Mouse (Mus musculus): ENCODE results near the gene Gm42421. TPM values are rescaled to one million over a fixed set of nuclear protein-coding genes. Genes with fewer than 3 reads are reported as not detected.
A peak's percentile ranks its signal among the peaks of the same experiment; 100 is the strongest.

The Gm42421 gene
- polyA plus RNA-seq (2015; fragmentation: Nextera tagmentation; extraction: Ambion mirVana): 0.41 TPM in 1 of 2 replicates, not detected in the other

- Histone ChIP-seq H3K9ac (no peak within 1 kb of the TSS), H3K4me1 (replicated peaks) (peaks cover 28% of the 10 kb centered on the region), H3K36me3 (peaks cover 90% of the 10 kb centered on the region), H3K4me3 (replicated peaks) (no peak within 1 kb of the TSS), H3K9me3 (replicated peaks) (no peaks in the 10 kb centered on the region), H3K27ac (no peak within 1 kb of the TSS), H3K27me3 (no peaks in the 10 kb centered on the region), H3K4me2 (no peak within 1 kb of the TSS)
- DNase-seq (no peak), ATAC-seq (ENCODE audit: low read depth) (no peak)
- 90% methylated on average over 8 of the region's 8 CpGs for WGBS (ENCODE audit: insufficient replicate concordance)
Observed at GRCm38 (mm10) chr5:143927875-143928274, at the start of gene Gm42421. TSS of gene Gm42421 (plus strand) at chr5:143928175.

- Histone ChIP-seq H3K4me1 (replicated peaks) (no peaks in the 10 kb centered on the region), H3K4me2 (no peak overlapping the region), H3K9me3 (replicated peaks) (no peaks in the 10 kb centered on the region; the same call in 1 of the 2 replicates), H3K27me3 (no peaks in the 10 kb centered on the region), H3K36me3 (peaks cover 100% of the 10 kb centered on the region), H3K9ac (no peak overlapping the region), H3K4me3 (replicated peaks) (no peak overlapping the region), H3K27ac (no peak overlapping the region)
- ATAC-seq (ENCODE audit: low read depth) (no peak), DNase-seq (no peak)
- WGBS (ENCODE audit: insufficient replicate concordance): 95% methylated on average over 3 of the region's 3 CpGs
Observed at GRCm38 (mm10) chr5:143885274-143885673, 42.7 kb upstream of the Gm42421 start.

GRCm38 (mm10) chr5:143890741-143891140 is 37.2 kb upstream of the Gm42421 start:
- Histone ChIP-seq H3K4me2 (no peak overlapping the region), H3K27me3 (no peaks in the 10 kb centered on the region), H3K4me1 (replicated peaks) (peaks cover 33% of the 10 kb centered on the region), H3K27ac (no peak overlapping the region), H3K9me3 (replicated peaks) (no peaks in the 10 kb centered on the region; the same call in 1 of the 2 replicates), H3K36me3 (peaks cover 100% of the 10 kb centered on the region), H3K4me3 (replicated peaks) (no peak overlapping the region), H3K9ac (no peak overlapping the region)
- 78% methylated on average over 6 of the region's 6 CpGs for WGBS (ENCODE audit: insufficient replicate concordance)
- ATAC-seq (ENCODE audit: low read depth) (no peak), DNase-seq (no peak)

GRCm38 (mm10) chr5:143892255-143892886 is 35.6 kb upstream of the Gm42421 start:
- 50% methylated on average over 9 of the region's 9 CpGs for WGBS (ENCODE audit: insufficient replicate concordance)
- Histone ChIP-seq H3K4me2 (no peak overlapping the region), H3K27me3 (no peaks in the 10 kb centered on the region), H3K4me3 (replicated peaks) (no peak overlapping the region), H3K27ac (peak overlapping the region; percentile 39), H3K9ac (no peak overlapping the region; the same call in 1 of the 2 replicates), H3K36me3 (peaks cover 100% of the 10 kb centered on the region), H3K9me3 (replicated peaks) (no peaks in the 10 kb centered on the region), H3K4me1 (replicated peaks) (peaks cover 33% of the 10 kb centered on the region)
- ATAC-seq (ENCODE audit: low read depth) (peak; percentile 59), DNase-seq (no peak)

- ATAC-seq (ENCODE audit: low read depth) (peak; percentile 55), DNase-seq (peak; percentile 44)
- WGBS (ENCODE audit: insufficient replicate concordance): 26% methylated on average over 5 of the region's 5 CpGs
- H3K36me3 ChIP-seq: peaks cover 100% of the 10 kb centered on the region
- no peak overlapping the region for H3K9ac ChIP-seq
- peaks cover 33% of the 10 kb centered on the region for H3K4me1 ChIP-seq (replicated peaks)
- no peak overlapping the region for H3K4me2 ChIP-seq
- no peaks in the 10 kb centered on the region for H3K27me3 ChIP-seq
- no peaks in the 10 kb centered on the region for H3K9me3 ChIP-seq (replicated peaks)
- H3K27ac ChIP-seq: no peak overlapping the region
- no peak overlapping the region for H3K4me3 ChIP-seq (replicated peaks)
Observed at GRCm38 (mm10) chr5:143893396-143893795, 34.6 kb upstream of the Gm42421 start.

DNA sequence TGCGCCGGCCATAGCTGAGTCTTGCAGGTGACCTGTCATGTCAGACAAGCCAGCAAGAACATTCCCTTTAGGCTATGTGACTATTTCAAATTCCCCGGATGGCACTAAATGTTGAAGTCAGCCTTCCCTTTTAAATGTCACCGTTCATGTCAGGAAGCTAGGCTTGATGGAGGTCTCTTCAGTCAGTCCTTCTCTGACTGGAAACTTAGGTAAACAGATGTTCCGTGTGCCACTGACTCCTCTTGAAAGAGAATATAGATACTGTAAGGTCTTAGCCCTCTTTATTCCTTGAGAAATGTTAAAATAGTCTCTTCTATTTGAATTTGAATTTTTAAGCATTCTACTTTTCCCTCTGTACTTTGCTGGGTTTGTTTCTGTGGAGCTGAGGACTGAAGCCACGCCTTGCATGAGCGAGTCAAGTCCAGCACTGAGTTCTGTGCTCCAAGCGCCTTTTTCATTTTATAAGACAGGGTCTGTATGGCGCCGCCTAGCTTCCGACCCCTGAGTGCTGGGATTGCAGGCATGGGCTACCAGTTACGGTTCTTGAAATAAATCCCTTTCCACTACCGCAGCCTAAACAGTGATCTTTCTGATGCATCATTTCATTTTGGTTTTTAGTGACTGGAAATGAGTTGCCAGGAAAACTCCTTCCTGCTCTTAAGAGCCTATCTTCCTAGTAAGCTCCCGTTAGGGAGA is 30.2 kb upstream of the Gm42421 start, which contains the start of gene Ankrd61:
Gene Ankrd61 (minus strand): TSS at position 51 of the 696 bp plus-strand sequence.
- Histone ChIP-seq H3K4me3 (replicated peaks) (no peak within 1 kb of the TSS), H3K36me3 (peaks cover 100% of the 10 kb centered on the region), H3K4me1 (replicated peaks) (peaks cover 19% of the 10 kb centered on the region), H3K27me3 (no peaks in the 10 kb centered on the region), H3K27ac (no peak within 1 kb of the TSS), H3K4me2 (no peak within 1 kb of the TSS), H3K9me3 (replicated peaks) (no peaks in the 10 kb centered on the region), H3K9ac (no peak within 1 kb of the TSS)
- ATAC-seq (ENCODE audit: low read depth): no peak
- 89% methylated on average over 14 of the region's 14 CpGs for WGBS (ENCODE audit: insufficient replicate concordance)
- DNase-seq: no peak

DNA sequence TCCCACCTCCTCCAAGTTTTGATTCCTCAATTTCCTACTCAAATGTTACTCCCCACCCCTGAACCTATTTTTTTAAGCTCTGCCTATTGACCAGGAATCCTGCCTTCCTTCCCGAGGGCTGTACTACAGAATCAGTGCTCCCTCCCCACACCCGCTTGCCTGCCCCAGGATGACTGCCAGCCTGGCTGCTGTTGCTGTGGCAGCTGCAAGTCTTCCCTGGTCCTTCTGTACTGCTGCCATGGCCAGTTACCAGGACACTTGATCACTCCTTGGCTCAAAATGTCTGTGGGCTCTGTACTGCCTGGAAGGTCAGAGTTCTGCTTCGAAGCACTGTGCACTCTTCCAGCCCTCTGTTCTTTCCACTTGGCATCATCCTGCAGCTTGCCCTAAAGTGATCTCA is 25.9 kb upstream of the Gm42421 start:
- 90% methylated on average over 3 of the region's 3 CpGs for WGBS (ENCODE audit: insufficient replicate concordance)
- H3K27ac ChIP-seq: no peak overlapping the region
- H3K36me3 ChIP-seq: peaks cover 96% of the 10 kb centered on the region

DNA sequence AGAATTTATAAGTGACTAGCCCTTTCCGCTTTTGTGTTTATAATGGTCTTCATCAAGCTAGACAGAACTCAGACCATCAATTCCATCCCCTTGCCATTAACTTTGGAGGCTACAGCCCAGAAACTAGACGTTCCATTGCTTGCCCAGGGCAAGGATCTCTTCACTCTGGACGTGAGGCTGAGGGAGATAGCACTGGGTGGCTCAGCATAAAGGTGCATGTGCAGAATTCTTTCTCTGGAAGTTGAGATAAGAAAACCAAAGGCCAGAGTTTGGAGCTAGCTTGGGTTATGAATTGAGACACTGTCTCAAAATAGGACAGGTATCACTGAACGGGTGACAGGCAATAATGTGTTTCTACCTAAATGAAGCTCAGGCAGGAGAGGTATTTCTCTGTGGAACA is 24.2 kb upstream of the Gm42421 start:
- H3K36me3 ChIP-seq: peaks cover 86% of the 10 kb centered on the region
- no peaks in the 10 kb centered on the region for H3K9me3 ChIP-seq (replicated peaks)
- H3K4me2 ChIP-seq: no peak overlapping the region
- 34% methylated on average over 4 of the region's 4 CpGs for WGBS (ENCODE audit: insufficient replicate concordance)
- H3K27me3 ChIP-seq: no peaks in the 10 kb centered on the region
- peak overlapping the region; percentile 50 for H3K27ac ChIP-seq
- H3K4me1 ChIP-seq (replicated peaks): peaks cover 49% of the 10 kb centered on the region
- ATAC-seq (ENCODE audit: low read depth) (peak; percentile 73), DNase-seq (peak; percentile 34)
- H3K4me3 ChIP-seq (replicated peaks): no peak overlapping the region
- peak overlapping the region; percentile 30 for H3K9ac ChIP-seq

More for the DNA sequence above, 25.9 kb upstream of the Gm42421 start:
- Histone ChIP-seq H3K4me2 (no peak overlapping the region), H3K27me3 (no peaks in the 10 kb centered on the region), H3K4me3 (replicated peaks) (no peak overlapping the region), H3K9ac (no peak overlapping the region), H3K9me3 (replicated peaks) (no peaks in the 10 kb centered on the region), H3K4me1 (replicated peaks) (peaks cover 32% of the 10 kb centered on the region)
- no peak for ATAC-seq (ENCODE audit: low read depth)
- DNase-seq: no peak

GRCm38 (mm10) chr5:143906429-143906828 is 21.5 kb upstream of the Gm42421 start:
- no peak overlapping the region for H3K9ac ChIP-seq
- H3K36me3 ChIP-seq: peaks cover 60% of the 10 kb centered on the region
- no peaks in the 10 kb centered on the region for H3K9me3 ChIP-seq (replicated peaks)
- no peak overlapping the region for H3K27ac ChIP-seq
- no peak overlapping the region for H3K4me2 ChIP-seq
- ATAC-seq (ENCODE audit: low read depth) (no peak), DNase-seq (no peak)
- H3K4me1 ChIP-seq (replicated peaks): peaks cover 60% of the 10 kb centered on the region
- H3K27me3 ChIP-seq: no peaks in the 10 kb centered on the region
- WGBS (ENCODE audit: insufficient replicate concordance): 82% methylated on average over 8 of the region's 8 CpGs
- H3K4me3 ChIP-seq (replicated peaks): no peak overlapping the region

GRCm38 (mm10) chr5:143908926-143909325 is 19.0 kb upstream of the Gm42421 start:
- Histone ChIP-seq H3K4me3 (replicated peaks) (peak overlapping the region; percentile 76), H3K9ac (peak overlapping the region; percentile 82), H3K4me1 (replicated peaks) (peaks cover 50% of the 10 kb centered on the region), H3K4me2 (peak overlapping the region; percentile 91), H3K36me3 (peaks cover 43% of the 10 kb centered on the region), H3K27ac (peak overlapping the region; percentile 97), H3K27me3 (no peaks in the 10 kb centered on the region), H3K9me3 (replicated peaks) (no peaks in the 10 kb centered on the region)
- DNase-seq (peak; percentile 28), ATAC-seq (ENCODE audit: low read depth) (peak; percentile 44)
- 2% methylated on average over 9 of the region's 9 CpGs for WGBS (ENCODE audit: insufficient replicate concordance)

DNA sequence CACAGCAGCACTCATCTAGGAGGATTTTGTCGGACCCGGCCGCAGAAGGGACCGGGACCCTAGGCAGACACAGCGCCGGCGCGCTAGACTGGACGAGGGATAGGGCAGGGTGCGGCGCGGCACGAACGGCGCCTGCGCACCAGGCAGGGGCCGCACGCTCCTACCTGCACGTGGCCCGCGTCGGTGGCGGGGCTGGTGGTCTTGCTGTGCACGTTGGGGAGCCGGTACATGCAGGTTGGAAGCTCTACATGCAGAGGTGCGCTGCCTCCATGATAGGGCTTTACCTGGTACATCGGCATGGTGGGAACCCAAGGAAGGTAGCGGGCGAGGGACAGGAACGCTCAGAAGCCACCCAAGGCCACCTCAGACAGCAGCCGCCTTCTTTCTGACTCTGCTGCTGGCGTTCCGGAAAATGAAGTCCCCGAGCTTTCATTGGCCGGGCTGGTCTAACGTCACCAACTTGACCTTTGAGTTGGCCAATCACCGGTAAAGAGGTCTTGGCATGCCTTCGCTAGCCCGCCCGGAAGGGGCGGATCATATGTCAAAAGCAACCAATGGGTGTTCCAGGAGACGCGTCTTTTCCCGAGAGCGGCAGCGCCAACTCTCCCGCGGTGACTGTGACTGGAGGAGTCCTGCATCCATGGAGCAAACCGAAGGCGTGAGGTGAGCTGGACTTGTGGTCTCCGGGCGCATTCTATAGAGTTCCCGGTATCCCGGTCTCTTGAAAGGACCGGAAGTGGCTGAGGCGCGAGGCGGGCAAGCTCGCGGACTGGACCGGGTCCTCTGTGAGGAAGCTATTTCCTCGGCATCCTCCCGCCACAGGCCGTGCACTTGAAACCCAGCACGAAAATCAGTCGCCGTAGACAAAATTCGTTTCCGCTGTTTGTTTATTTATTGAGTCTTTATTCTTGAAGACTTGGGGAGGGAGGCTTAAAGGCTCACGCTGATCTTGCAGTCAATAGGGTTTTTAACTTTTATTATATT is 18.3 kb upstream of the Gm42421 start, which contains the start of the genes Aimp2 and Pms2:
Gene Aimp2 (minus strand): TSS at position 431 of the 984 bp plus-strand sequence.
Gene Pms2 (plus strand): TSS at position 548 of the 984 bp plus-strand sequence.
- peaks cover 40% of the 10 kb centered on the region for H3K36me3 ChIP-seq

More for the DNA sequence above, 18.3 kb upstream of the Gm42421 start, which contains the start of the genes Aimp2 and Pms2:
- peak within 1 kb of the TSS; percentile 82 for H3K9ac ChIP-seq
- H3K4me3 ChIP-seq (replicated peaks): peak within 1 kb of the TSS; percentile 76
- H3K27me3 ChIP-seq: no peaks in the 10 kb centered on the region
- no peaks in the 10 kb centered on the region for H3K9me3 ChIP-seq (replicated peaks)
- H3K27ac ChIP-seq: peak within 1 kb of the TSS; percentile 97
- peak; percentile 94 for ATAC-seq (ENCODE audit: low read depth)
- under 1% methylated on average over 70 of the region's 70 CpGs for WGBS (ENCODE audit: insufficient replicate concordance)
- peak; percentile 96 for DNase-seq
- H3K4me1 ChIP-seq (replicated peaks): peaks cover 42% of the 10 kb centered on the region
- H3K4me2 ChIP-seq: peak within 1 kb of the TSS; percentile 91

Measured in liver, embryonic 13.5 days (tissue).